Mouse (Mus musculus) layer of hippocampus, postnatal 25 days (tissue): ENCODE data around the gene Ddx42. TPM values are rescaled to one million over a fixed set of nuclear protein-coding genes. Genes with fewer than 3 reads are reported as not detected.

Source experiments
- total RNA-seq, 2 experiments: library from RNA; stranded (reverse); gene quantifications; 2 replicates each; pipeline ENCODE4 v1.2.3; 2021

Ddx42 gene
- total RNA-seq, 2 experiments from 2014 or later, result 64.5 to 74.1 TPM

Other genes starting within 250 kb of the Ddx42 start
- gene Ace, start 249.0 kb upstream of the Ddx42 start, total RNA-seq, result 1 to 10 TPM; 6.2 to 7.7 TPM
- gene Ace3, start 222.3 kb upstream of the Ddx42 start, total RNA-seq, result not detected
- gene Kcnh6, start 208.8 kb upstream of the Ddx42 start, total RNA-seq, result 1 to 10 TPM in 1 of 2 experiments, under 1 TPM in 1; 0.96 to 1.1 TPM
- gene Dcaf7, start 180.1 kb upstream of the Ddx42 start, total RNA-seq, result 100 to 1,000 TPM; 146 to 153 TPM
- gene Taco1, start 150.9 kb upstream of the Ddx42 start, total RNA-seq, result 10 to 100 TPM; 17.6 to 21.8 TPM
- 10 to 100 TPM; 24.5 to 31.9 TPM for gene Map3k3, start 132.3 kb upstream of the Ddx42 start, total RNA-seq
- not detected for gene Gm10840, start 56.1 kb upstream of the Ddx42 start, total RNA-seq
- gene Limd2, start 56.1 kb upstream of the Ddx42 start, total RNA-seq, result 100 to 1,000 TPM; 149 to 156 TPM
- gene Strada, start 14.8 kb upstream of the Ddx42 start, total RNA-seq, result 10 to 100 TPM; 27.1 to 33.4 TPM
- 10 to 100 TPM; 84.9 to 93.9 TPM for gene Ccdc47, start 582 bp upstream of the Ddx42 start, total RNA-seq
- gene Ftsj3, start 39.2 kb downstream of the Ddx42 start, total RNA-seq, result 10 to 100 TPM; 29.9 to 32.8 TPM
- gene Psmc5, start 39.2 kb downstream of the Ddx42 start, total RNA-seq, result 100 to 1,000 TPM; 148 to 174 TPM
- 10 to 100 TPM; 24.7 to 26.1 TPM for gene Smarcd2, start 56.0 kb downstream of the Ddx42 start, total RNA-seq
- gene Tcam1, start 59.7 kb downstream of the Ddx42 start, total RNA-seq, result under 1 TPM; 0.19 to 0.22 TPM
- gene Gh, start 84.9 kb downstream of the Ddx42 start, total RNA-seq, result not detected
- gene Cd79b, start 97.8 kb downstream of the Ddx42 start, total RNA-seq, result under 1 TPM in 1 of 2 experiments, not detected in 1; 0.31 TPM
- gene Scn4a, start 136.4 kb downstream of the Ddx42 start, total RNA-seq, result under 1 TPM in 1 of 2 experiments, not detected in 1; 0.05 TPM
- not detected for gene Prr29, start 148.5 kb downstream of the Ddx42 start, total RNA-seq
- gene Icam2, start 171.1 kb downstream of the Ddx42 start, total RNA-seq, result 1 to 10 TPM; 2.8 to 3.3 TPM